Mouse (Mus musculus) WW6 (cell line): Measurements from ENCODE around the gene Hoxd3.

Experiments used
- DNase-seq: peaks from one replicate; pipeline ENCODE4 v3.0.0-alpha.2; 2013; ENCODE audit warnings: low read depth, low spot score

Gene Hoxd3

DNA sequence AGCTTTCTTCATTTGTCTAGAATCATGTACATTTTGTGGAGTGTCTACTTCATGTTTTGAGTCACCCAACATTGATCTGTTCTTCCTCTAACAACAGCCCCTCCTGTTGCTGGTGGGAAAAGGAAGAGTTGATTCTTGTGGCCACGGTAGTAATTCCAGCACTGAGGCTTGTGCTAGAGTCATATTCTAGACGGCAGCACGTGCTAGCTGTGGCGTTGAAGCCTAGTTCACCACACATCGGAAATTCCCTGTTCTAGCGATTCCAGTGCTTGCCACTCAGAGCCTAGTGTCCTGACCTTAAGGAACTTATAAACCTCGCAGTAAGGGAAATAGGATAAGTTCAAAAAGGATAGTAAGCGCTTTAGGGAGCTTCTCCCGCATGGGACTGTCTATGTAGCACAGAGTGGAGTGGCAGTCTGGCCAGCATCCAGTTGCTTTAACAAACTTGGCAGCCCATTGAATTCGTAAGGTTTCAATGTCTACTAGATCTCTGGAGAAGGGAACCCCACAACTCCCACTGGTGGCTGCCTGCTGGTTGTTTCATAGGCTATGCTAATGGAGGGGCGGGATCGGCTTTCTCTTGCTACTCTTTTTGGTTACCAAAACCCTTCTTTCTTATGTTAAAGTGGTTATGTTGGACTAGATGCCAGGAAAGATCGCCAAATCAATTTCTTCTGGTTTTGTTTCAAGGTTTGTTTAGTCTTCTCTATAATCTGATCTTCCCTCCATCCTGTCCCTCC lies 66.0 kb downstream of the Hoxd3 start:
- DNase-seq, result no peak

DNA sequence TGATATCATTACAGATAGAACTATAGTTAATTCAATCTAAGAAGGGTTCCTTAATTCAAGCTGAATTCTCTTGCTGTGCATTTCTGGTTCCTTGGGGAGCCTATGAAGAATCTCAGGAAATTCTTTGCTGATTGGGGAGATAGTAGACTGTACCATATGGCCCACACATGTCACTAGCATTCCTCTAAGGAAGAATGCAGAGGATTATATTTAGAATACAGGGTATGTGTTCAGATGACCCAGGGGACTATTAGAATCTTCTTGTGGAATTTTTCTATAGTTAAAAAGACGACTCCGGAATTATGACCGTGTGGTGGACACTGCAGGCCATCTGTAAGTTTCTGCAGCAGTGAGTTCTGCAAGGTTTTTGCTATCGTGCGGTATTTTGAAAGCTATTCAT lies 69.7 kb downstream of the Hoxd3 start:
- DNase-seq, result no peak

DNA sequence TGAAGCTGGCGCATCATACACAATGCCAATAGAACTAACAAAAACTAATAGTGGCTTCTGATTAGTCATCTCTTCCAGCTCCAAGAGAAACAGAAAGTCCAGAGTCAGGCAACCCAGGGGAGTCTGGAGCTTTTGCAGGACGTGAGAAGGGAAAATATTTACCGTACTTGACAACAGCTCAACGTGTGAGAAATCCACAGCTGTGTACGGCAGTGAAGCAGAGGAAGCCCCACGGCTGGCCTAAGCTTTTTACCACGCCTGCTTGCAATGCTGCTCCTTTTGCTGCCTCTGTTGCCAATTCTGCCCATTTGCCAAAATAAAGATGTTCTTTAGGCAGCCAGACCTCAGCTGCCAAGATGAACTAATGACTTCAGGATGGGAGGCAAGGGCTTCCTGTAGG lies 83.8 kb downstream of the Hoxd3 start:
- DNase-seq, result no peak
